Mouse (Mus musculus) stomach, postnatal 0 days (tissue): Measurements from ENCODE around the gene Rasa4. TPM values are rescaled to one million over a fixed set of nuclear protein-coding genes. Genes with fewer than 3 reads are reported as not detected.

Experiments used
- ATAC-seq: fragments of 200-750 bp; cut with Nextera tagmentation; 2 replicates; pipeline ENCODE4 v1.8.0; 2017; ENCODE audit not compliant: low FRiP score, low TSS enrichment
- DNase-seq: peaks from one replicate; pipeline ENCODE4 v3.0.0-alpha.2; 2016; ENCODE audit warnings: low spot score
- H3K27ac ChIP-seq: fragments of 300-500 bp; sonication (generic); replicated peaks from 2 replicates; pipeline ENCODE4 v1.5.1; 2014; ENCODE audit warnings: mild to moderate bottlenecking, control low read depth
- H3K27me3 ChIP-seq: fragments of 300-500 bp; sonication (generic); 2 replicates; pipeline ENCODE4 v1.6.1; 2014; ENCODE audit warnings: low read length; ENCODE audit not compliant: control insufficient read depth, insufficient read depth
- H3K36me3 ChIP-seq: fragments of 300-500 bp; sonication (generic); 2 replicates; pipeline ENCODE4 v1.6.1; 2014; ENCODE audit warnings: low read length, mixed read lengths; ENCODE audit not compliant: control insufficient read depth, insufficient read depth
- H3K4me1 ChIP-seq: fragments of 300-500 bp; sonication (generic); replicated peaks from 2 replicates; pipeline ENCODE4 v1.6.1; 2014; ENCODE audit warnings: antibody characterized with exemption; ENCODE audit not compliant: control insufficient read depth, insufficient read depth
- H3K4me2 ChIP-seq: fragments of 300-500 bp; sonication (generic); replicated peaks from 2 replicates; pipeline ENCODE4 v1.6.1; 2014; ENCODE audit warnings: low read depth, mild to moderate bottlenecking, control low read depth, moderate library complexity
- H3K4me3 ChIP-seq: fragments of 300-500 bp; sonication (generic); 2 replicates; pipeline ENCODE4 v1.5.1; 2014; ENCODE audit warnings: low read depth, low read length, control low read depth
- H3K9ac ChIP-seq: fragments of 300-500 bp; sonication (generic); 2 replicates; pipeline ENCODE4 v1.6.1; 2014; ENCODE audit warnings: mild to moderate bottlenecking, low read length, control low read depth, mixed read lengths
- H3K9me3 ChIP-seq: fragments of 300-500 bp; sonication (generic); 2 replicates; pipeline ENCODE4 v1.6.1; 2016; ENCODE audit warnings: low read length; ENCODE audit not compliant: control insufficient read depth
- CTCF ChIP-seq: IDR thresholded peaks from 2 replicates; pipeline ENCODE4 v1.5.1; 2016; ENCODE audit warnings: antibody characterized with exemption, low read depth, mild to moderate bottlenecking, moderate library complexity
- EP300 ChIP-seq: optimal IDR thresholded peaks from 2 replicates; pipeline ENCODE3; 2016; ENCODE audit warnings: antibody characterized with exemption
- WGBS: fragments of 180-500 bp; shearing (Covaris S2); extraction: QIAGEN DNeasy Blood & Tissue Kit; methylation state at CpG from one replicate; pipeline ENCODE4 v1.1.7; 2014; 5-methylcytosine and 5-hydroxymethylcytosine counted together
- polyA plus RNA-seq: library from polyadenylated mRNA; unstranded; fragments of >200 nt; fragmentation: Nextera tagmentation; extraction: Ambion mirVana; gene quantifications from 2 replicates; pipeline ENCODE4 v1.2.1, GENCODE M21; 2015

Gene Rasa4
- polyA plus RNA-seq, result 4.0 and 4.7 TPM in 2 replicates

DNA sequence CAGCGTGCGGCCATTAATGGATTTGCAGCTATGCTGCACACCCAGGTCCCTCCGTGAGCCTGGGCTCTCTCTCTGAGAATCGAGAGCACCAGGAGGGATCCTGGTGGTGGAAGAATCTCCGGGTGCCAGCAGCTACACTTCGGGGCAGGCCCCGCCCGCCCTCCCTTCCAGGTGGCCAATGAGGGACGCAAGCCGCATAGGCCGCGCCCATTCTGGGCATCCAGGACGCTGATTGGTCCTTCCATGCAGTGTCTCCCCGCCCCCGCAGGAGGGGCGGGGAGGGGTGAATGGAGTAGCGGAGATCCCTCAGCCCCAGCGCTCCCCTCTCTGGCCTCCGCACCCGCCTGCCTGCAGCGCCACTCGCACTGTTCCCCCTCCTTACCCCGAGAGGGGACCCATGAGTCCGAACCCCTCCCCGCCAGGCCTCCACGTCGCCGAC lies at the start of gene Rasa4:
Rasa4 (plus strand) TSS at position 248 of the 439 bp plus-strand sequence.
- H3K4me1 ChIP-seq, result 0 out of 2 replicates have a peak, but pooled peaks cover 2% of the 10 kb centered on the region

DNA sequence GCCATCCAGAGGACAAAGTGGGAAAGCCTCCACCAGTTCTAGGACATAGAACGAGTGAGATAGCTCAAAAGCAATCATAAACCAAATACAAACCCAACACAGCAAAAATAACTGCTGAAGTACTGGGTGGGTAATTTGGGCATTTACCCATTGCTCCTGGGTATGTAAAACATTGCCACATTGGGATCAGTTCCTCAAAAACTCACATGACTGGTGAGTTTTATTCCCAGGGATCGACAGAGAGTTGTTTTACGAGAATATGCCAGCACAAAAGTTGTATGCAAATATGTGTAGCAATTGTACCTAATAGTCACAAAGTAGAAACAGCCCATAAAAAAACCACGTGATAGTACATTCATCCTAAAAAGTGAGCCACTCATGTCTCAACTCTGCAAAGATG lies 48.8 kb upstream of the Rasa4 start:
- Histone ChIP-seq H3K36me3 (peaks cover 13% of the 10 kb centered on the region), H3K4me3 (no peak overlapping the region), H3K9ac (no peak overlapping the region), H3K27ac (no peak overlapping the region), H3K27me3 (no peaks in the 10 kb centered on the region), H3K9me3 (no peaks in the 10 kb centered on the region), H3K4me2 (no peak overlapping the region), H3K4me1 (no peaks in the 10 kb centered on the region)
- no peak for DNase-seq
- 74% methylated on average over 4 of the region's 4 CpGs for WGBS
- ATAC-seq, result no peak
- TF ChIP-seq CTCF, result no peak
- no peak for TF ChIP-seq EP300

More for the DNA sequence above, at the start of gene Rasa4:
- H3K9ac ChIP-seq, result peak within 1 kb of the TSS; percentile 55
- ATAC-seq (peak; percentile 98), DNase-seq (peak; percentile 94)
- no peaks in the 10 kb centered on the region for H3K36me3 ChIP-seq
- TF ChIP-seq CTCF (peak; percentile 20; the same call in 1 of the 2 replicates), EP300 (no peak)
- WGBS, result under 1% methylated on average over 20 of the region's 28 CpGs
- no peaks in the 10 kb centered on the region for H3K27me3 ChIP-seq
- H3K27ac ChIP-seq, result no peak within 1 kb of the TSS
- H3K4me2 ChIP-seq, result peak within 1 kb of the TSS; percentile 94
- peak within 1 kb of the TSS; percentile 58 for H3K4me3 ChIP-seq
- H3K9me3 ChIP-seq, result no peaks in the 10 kb centered on the region

DNA sequence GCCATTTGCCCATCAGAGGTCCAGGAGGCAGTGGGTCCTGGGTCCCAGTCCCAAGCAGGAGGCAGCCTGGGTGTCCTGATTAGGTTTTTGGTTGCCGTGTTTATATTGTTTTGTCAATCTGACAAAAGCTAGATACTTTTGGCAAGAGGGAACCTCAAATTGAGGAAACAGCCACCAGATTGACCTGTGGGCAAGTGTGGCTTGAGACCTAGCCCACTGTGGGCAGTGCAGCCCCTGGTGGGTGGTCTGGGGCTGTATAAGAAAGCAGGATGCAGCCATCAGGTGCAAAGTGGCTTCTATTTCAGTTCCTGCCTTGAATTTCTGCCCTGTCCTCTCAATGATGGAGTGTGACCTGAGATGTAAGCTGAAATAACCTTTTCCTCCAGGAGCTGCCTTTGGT lies 48.4 kb upstream of the Rasa4 start:
- no peak for DNase-seq
- Histone ChIP-seq H3K4me1 (no peaks in the 10 kb centered on the region), H3K4me3 (no peak overlapping the region), H3K27ac (no peak overlapping the region), H3K9me3 (no peaks in the 10 kb centered on the region), H3K36me3 (peaks cover 9% of the 10 kb centered on the region), H3K9ac (no peak overlapping the region), H3K27me3 (no peaks in the 10 kb centered on the region), H3K4me2 (no peak overlapping the region)
- WGBS, result 87% methylated on average over 1 of the region's 1 CpGs
- no peak for ATAC-seq
- TF ChIP-seq EP300 (no peak), CTCF (no peak)

DNA sequence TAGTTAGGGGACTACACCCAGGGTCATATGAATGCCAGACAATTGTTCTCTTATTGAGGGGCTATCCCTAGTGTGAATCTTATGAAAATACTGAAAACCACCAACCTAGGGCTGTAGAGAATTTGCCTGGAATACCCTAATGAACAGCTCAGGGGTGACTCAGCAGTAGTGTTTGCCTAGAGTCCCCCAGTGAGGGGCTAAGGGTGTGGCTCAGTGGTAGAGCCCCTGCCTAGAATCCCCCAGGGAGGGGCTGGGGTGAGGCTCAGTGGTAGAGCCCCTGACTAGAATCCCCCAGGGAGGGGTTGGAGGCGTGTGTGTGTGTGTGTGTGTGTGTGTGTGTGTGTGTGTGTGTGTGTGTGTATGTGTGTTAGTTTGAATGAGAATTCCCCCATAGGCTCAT lies 47.0 kb upstream of the Rasa4 start:
- H3K4me1 ChIP-seq, result no peaks in the 10 kb centered on the region
- no peak overlapping the region for H3K4me3 ChIP-seq
- DNase-seq (no peak), ATAC-seq (no peak)
- H3K27me3 ChIP-seq, result no peaks in the 10 kb centered on the region
- no peak overlapping the region for H3K27ac ChIP-seq
- no peaks in the 10 kb centered on the region for H3K9me3 ChIP-seq
- no peak for TF ChIP-seq CTCF
- no peak for TF ChIP-seq EP300
- 86% methylated on average over 1 of the region's 1 CpGs for WGBS
- no peak overlapping the region for H3K4me2 ChIP-seq
- no peaks in the 10 kb centered on the region for H3K36me3 ChIP-seq
- H3K9ac ChIP-seq, result no peak overlapping the region

DNA sequence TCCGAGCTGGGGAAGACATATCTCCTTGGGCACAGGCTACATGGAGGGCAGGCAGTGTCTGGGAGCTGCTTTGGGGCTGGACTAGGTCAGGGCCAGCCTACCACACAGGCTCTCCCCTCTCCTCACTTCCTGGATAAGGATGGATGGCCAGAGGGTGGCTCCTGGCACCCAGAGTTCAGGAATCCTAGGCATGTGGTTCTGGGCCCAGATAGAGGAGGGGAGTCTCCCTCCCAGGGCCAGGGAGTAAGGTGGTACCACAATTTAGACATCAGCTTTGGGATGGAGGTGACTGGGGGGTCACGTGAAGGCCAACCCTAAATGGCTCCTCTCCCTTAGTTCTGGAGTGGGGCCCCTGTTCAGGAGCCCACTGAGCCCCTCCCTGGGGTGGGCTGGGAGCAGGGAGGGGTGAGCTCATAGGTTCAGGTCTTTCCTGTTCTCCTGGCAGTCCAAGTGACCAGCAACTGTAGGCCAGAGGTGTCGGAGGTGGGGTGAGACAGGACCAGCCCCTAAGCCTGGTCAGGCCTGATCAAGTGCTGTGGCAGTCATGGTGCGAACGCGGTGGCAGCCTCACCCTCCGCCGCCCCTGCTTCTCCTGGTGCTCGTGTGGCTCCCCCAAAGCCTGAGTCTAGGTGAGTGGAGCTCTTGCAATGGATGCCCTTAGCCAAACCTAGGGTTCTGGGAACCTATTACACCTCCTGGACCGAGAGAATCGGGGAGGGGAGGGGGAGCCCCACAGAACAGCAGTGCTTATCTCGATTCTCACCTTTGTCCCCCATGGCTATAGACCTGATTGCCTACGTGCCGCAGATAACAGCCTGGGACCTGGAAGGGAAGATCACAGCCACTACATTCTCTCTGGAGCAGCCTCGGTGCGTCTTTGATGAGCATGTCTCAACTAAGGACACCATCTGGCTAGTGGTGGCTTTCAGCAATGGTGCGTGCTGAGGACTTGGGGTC lies 45.2 kb upstream of the Rasa4 start, which contains the start of gene Upk3b:
Upk3b (plus strand) TSS at position 239 of the 957 bp plus-strand sequence.
- TF ChIP-seq CTCF, result no peak
- TF ChIP-seq EP300, result no peak
- Histone ChIP-seq H3K27me3 (no peaks in the 10 kb centered on the region), H3K4me1 (no peaks in the 10 kb centered on the region), H3K27ac (no peak within 1 kb of the TSS), H3K9me3 (no peaks in the 10 kb centered on the region), H3K36me3 (no peaks in the 10 kb centered on the region), H3K4me3 (no peak within 1 kb of the TSS), H3K4me2 (0 out of 2 replicates have a peak within 1 kb of the TSS, but pooled peaks have one; percentile 11), H3K9ac (no peak within 1 kb of the TSS)
- 50% methylated on average over 17 of the region's 17 CpGs for WGBS
- ATAC-seq, result peak; percentile 68
- peak; percentile 49 for DNase-seq

- H3K4me3 ChIP-seq, result no peak overlapping the region
- WGBS, result 43% methylated on average over 5 of the region's 5 CpGs
These were observed 43.5 kb upstream of the Rasa4 start for GRCm38 (mm10) chr5:136040210-136040609.

More at GRCm38 (mm10) chr5:136040210-136040609, 43.5 kb upstream of the Rasa4 start:
- Histone ChIP-seq H3K36me3 (no peaks in the 10 kb centered on the region), H3K9ac (no peak overlapping the region), H3K9me3 (no peaks in the 10 kb centered on the region), H3K4me2 (no peak overlapping the region), H3K4me1 (no peaks in the 10 kb centered on the region), H3K27me3 (no peaks in the 10 kb centered on the region), H3K27ac (no peak overlapping the region)
- DNase-seq (no peak), ATAC-seq (peak; percentile 18; the same call in 1 of the 2 replicates)
- TF ChIP-seq CTCF (no peak), EP300 (no peak)
